Mouse (Mus musculus) stomach, postnatal 0 days (tissue): ENCODE results near the gene Glrx5. TPM values are rescaled to one million over a fixed set of nuclear protein-coding genes. Genes with fewer than 3 reads are reported as not detected.

Experiments used
- ATAC-seq: fragments of 200-750 bp; cut with Nextera tagmentation; 2 replicates; pipeline ENCODE4 v1.8.0; 2017; ENCODE audit not compliant: low FRiP score, low TSS enrichment
- DNase-seq: peaks from one replicate; pipeline ENCODE4 v3.0.0-alpha.2; 2016; ENCODE audit warnings: low spot score
- H3K27ac ChIP-seq: fragments of 300-500 bp; sonication (generic); replicated peaks from 2 replicates; pipeline ENCODE4 v1.5.1; 2014; ENCODE audit warnings: mild to moderate bottlenecking, control low read depth
- H3K27me3 ChIP-seq: fragments of 300-500 bp; sonication (generic); 2 replicates; pipeline ENCODE4 v1.6.1; 2014; ENCODE audit warnings: low read length; ENCODE audit not compliant: control insufficient read depth, insufficient read depth
- H3K36me3 ChIP-seq: fragments of 300-500 bp; sonication (generic); 2 replicates; pipeline ENCODE4 v1.6.1; 2014; ENCODE audit warnings: low read length, mixed read lengths; ENCODE audit not compliant: control insufficient read depth, insufficient read depth
- H3K4me1 ChIP-seq: fragments of 300-500 bp; sonication (generic); replicated peaks from 2 replicates; pipeline ENCODE4 v1.6.1; 2014; ENCODE audit warnings: antibody characterized with exemption; ENCODE audit not compliant: control insufficient read depth, insufficient read depth
- H3K4me2 ChIP-seq: fragments of 300-500 bp; sonication (generic); replicated peaks from 2 replicates; pipeline ENCODE4 v1.6.1; 2014; ENCODE audit warnings: low read depth, mild to moderate bottlenecking, control low read depth, moderate library complexity
- H3K4me3 ChIP-seq: fragments of 300-500 bp; sonication (generic); 2 replicates; pipeline ENCODE4 v1.5.1; 2014; ENCODE audit warnings: low read depth, low read length, control low read depth
- H3K9ac ChIP-seq: fragments of 300-500 bp; sonication (generic); 2 replicates; pipeline ENCODE4 v1.6.1; 2014; ENCODE audit warnings: mild to moderate bottlenecking, low read length, control low read depth, mixed read lengths
- H3K9me3 ChIP-seq: fragments of 300-500 bp; sonication (generic); 2 replicates; pipeline ENCODE4 v1.6.1; 2016; ENCODE audit warnings: low read length; ENCODE audit not compliant: control insufficient read depth
- CTCF ChIP-seq: IDR thresholded peaks from 2 replicates; pipeline ENCODE4 v1.5.1; 2016; ENCODE audit warnings: antibody characterized with exemption, low read depth, mild to moderate bottlenecking, moderate library complexity
- EP300 ChIP-seq: optimal IDR thresholded peaks from 2 replicates; pipeline ENCODE3; 2016; ENCODE audit warnings: antibody characterized with exemption
- WGBS: fragments of 180-500 bp; shearing (Covaris S2); extraction: QIAGEN DNeasy Blood & Tissue Kit; methylation state at CpG from one replicate; pipeline ENCODE4 v1.1.7; 2014; 5-methylcytosine and 5-hydroxymethylcytosine counted together
- polyA plus RNA-seq: library from polyadenylated mRNA; unstranded; fragments of >200 nt; fragmentation: Nextera tagmentation; extraction: Ambion mirVana; gene quantifications from 2 replicates; pipeline ENCODE4 v1.2.1, GENCODE M21; 2015

The Glrx5 gene
- polyA plus RNA-seq, 1 experiment from 2014 or later: 134 TPM

DNA sequence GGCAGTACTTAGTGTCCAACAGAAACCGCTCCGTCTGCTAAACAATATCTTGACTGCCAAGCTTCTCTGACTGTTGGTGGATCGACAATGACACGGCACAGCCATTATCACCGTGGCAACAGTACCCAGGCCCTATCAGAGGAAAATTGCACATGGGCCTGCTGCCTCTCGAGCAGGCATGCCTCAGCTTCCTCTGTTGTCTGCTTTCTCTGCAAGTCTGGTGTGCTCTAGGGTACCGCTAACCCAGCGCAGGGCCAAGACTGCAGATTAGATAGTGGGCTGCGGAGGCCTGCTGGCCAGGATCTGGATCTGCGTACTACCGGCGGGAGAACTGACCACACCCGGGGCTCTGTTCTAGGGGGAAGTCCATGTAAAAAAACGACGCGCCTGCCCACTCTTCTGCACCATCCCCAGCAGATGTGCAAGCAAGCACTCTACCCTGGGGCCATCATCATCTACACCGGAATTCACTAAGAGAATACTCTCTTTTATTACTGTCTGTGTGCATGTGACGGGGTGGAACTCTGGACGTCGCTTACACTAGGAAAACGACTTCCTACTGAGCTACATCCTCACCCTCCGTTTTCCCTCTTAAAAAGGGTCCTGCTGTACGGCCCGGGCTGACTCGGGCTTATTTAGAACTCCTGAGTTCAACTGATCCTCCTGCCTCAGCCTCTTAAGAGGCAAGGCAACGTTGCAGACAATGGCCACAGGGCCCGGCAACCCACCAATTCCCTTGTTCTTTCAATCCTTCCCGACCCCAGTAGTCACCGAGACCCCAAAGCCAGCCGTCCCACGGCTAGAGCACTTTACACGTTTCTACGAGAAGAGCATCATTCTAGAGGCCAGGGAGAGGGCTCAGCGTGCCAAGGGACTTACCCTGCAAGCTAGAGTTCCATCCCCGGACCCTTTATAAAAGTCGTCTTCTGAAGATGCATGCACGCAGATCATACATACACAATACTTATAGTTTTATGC, 1.1 kb upstream of the Glrx5 start:
- peak overlapping the region; percentile 76 for H3K4me3 ChIP-seq

DNA sequence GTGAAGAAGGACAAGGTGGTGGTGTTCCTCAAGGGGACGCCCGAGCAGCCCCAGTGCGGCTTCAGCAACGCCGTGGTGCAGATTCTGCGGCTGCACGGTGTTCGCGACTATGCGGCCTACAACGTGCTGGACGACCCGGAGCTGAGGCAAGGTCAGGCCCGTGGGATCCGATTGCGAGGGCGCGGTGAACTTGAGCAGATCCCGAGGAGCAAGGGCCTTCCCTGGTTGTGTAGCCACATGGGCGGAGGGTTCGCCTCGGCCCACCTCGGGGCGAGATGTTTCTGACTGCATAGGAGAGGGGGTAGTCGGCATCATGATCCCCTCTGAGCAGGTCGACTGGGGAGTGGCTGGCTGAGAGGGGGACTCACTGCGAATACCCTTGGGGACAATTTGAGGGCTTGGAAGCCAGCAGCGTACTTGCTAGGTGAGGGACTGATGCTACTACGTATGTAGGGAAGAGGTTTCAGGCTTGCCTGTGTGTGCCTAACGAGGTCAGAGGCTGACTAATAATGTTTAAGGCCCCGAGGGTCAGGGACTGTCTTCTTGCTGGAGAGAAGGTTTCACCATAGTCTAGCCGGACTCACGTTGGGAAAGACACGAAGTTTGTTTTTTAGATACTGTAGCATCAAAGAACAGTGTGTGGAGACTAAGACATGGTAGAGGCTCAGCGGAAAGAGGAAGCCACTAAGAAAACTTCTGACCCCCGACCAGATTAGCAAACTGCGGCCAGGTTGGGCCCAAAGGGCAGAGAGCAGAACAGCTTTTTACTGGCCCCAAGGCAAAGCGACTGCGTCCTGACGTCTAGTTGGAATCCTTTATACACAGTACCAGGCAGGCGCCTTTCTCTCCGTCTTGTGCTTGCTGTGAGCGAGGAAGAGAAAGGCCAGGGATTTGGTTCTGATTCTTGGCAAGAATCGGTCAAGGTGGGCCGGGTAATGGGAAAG, 616 bp downstream of the Glrx5 start:
- TF ChIP-seq CTCF (peak; percentile 40), EP300 (no peak)
- DNase-seq: peak; percentile 40
- Histone ChIP-seq H3K4me1 (peaks cover 2% of the 10 kb centered on the region; the same call in 1 of the 2 replicates), H3K27me3 (no peaks in the 10 kb centered on the region), H3K36me3 (no peaks in the 10 kb centered on the region), H3K4me3 (peak overlapping the region; percentile 76), H3K27ac (peak overlapping the region; percentile 88), H3K9ac (peak overlapping the region; percentile 87), H3K9me3 (no peaks in the 10 kb centered on the region), H3K4me2 (peak overlapping the region; percentile 83)
- peak; percentile 38 for ATAC-seq
- WGBS: 2% methylated on average over 45 of the region's 45 CpGs

More for the DNA sequence above, 1.1 kb upstream of the Glrx5 start:
- no peaks in the 10 kb centered on the region for H3K36me3 ChIP-seq
- H3K9me3 ChIP-seq: no peaks in the 10 kb centered on the region
- peak overlapping the region; percentile 67 for H3K9ac ChIP-seq
- peaks cover 2% of the 10 kb centered on the region; the same call in 1 of the 2 replicates for H3K4me1 ChIP-seq
- DNase-seq (peak; percentile 29), ATAC-seq (no peak)
- WGBS: 4% methylated on average over 37 of the region's 37 CpGs
- TF ChIP-seq EP300 (no peak), CTCF (no peak)
- peak overlapping the region; percentile 73 for H3K27ac ChIP-seq
- peak overlapping the region; percentile 94 for H3K4me2 ChIP-seq
- H3K27me3 ChIP-seq: no peaks in the 10 kb centered on the region

DNA sequence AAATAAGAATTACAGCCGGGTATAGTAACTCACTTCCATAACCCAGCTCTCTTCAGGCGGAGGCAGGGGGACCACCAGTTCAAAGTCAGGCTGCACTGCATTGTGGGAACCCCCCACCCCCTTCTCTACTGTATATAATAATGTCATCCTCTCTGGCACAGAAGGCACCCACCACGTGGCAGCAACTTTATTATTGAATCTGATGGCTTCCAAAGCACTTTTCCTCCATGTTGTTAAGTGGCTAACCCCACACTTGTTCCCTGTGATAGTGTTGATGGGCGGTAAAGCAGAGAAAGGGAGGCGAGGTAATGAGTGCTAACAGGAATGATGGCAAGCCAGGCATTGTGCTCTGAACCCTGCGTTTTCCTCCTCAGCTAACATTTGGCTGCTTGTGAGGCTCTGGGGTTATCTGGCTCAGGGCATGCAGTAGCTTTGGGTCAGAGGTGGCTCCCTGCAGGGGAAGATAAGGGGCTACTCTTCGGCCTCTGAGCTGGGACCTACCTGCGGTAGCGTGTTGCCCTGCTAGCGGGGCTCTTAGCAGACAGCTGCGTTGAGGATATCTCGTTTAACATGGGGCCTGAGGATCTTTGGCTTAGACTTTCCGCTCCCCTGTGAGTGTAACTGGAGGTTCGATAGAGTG, 1.8 kb downstream of the Glrx5 start:
- no peak overlapping the region for H3K27ac ChIP-seq
- DNase-seq (no peak), ATAC-seq (no peak)
- H3K4me1 ChIP-seq: peaks cover 2% of the 10 kb centered on the region; the same call in 1 of the 2 replicates
- no peaks in the 10 kb centered on the region for H3K36me3 ChIP-seq
- H3K9me3 ChIP-seq: no peaks in the 10 kb centered on the region
- H3K27me3 ChIP-seq: no peaks in the 10 kb centered on the region
- WGBS: 54% methylated on average over 14 of the region's 14 CpGs
- H3K4me2 ChIP-seq: no peak overlapping the region
- H3K4me3 ChIP-seq: peak overlapping the region; percentile 76; the same call in 1 of the 2 replicates
- TF ChIP-seq EP300 (no peak), CTCF (no peak)
- H3K9ac ChIP-seq: no peak overlapping the region

DNA sequence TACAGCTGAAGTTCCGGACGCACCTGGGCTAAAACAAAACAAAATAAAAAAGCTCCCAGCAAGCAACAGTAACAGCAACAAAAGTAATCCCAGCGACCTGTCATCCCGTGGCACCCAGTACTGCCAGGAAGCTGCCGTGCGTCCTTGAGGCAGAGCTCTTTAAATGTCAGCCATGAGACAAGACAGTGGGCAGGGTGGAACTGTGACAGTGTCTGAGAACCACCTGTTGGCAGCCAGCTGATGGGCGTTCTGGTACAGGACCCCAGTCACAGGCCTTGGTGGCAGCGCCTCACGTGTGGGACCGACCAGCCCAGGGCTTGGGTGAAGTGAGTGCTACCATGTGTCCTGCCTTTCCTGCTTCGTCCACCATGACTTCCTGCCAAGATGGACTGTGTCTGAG, 5.7 kb downstream of the Glrx5 start:
- H3K4me1 ChIP-seq: 0 out of 2 replicates have a peak, but pooled peaks cover 2% of the 10 kb centered on the region
- 74% methylated on average over 11 of the region's 11 CpGs for WGBS
- H3K27me3 ChIP-seq: no peaks in the 10 kb centered on the region
- H3K4me2 ChIP-seq: no peak overlapping the region
- no peak for TF ChIP-seq CTCF
- TF ChIP-seq EP300: no peak
- no peak overlapping the region for H3K4me3 ChIP-seq
- H3K9ac ChIP-seq: no peak overlapping the region
- ATAC-seq (no peak), DNase-seq (no peak)
- no peaks in the 10 kb centered on the region for H3K9me3 ChIP-seq
- H3K27ac ChIP-seq: no peak overlapping the region
- peaks cover 16% of the 10 kb centered on the region; the same call in 1 of the 2 replicates for H3K36me3 ChIP-seq

DNA sequence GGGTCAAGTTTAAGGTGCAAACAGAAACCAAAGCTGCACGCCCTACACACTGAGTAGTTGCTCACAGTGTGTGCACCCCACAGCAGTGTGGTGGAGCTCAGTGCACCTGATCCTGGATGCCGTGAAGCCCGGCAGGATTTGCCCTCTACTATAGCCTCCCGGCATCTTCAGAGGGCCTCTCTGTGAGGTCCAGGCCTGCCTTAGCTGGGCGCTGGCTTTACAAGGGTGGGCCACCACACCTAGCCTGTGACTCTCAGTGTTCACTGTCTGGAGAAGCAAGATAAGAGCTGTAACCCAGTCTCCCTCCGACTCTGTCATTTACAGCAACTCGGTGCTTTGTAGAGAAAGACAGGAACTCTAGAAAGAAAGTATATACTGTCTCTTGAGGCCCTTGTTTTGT, 6.4 kb downstream of the Glrx5 start:
- H3K9me3 ChIP-seq: no peaks in the 10 kb centered on the region
- DNase-seq (no peak), ATAC-seq (0 out of 2 replicates have a peak, but pooled peaks have one; percentile 35)
- 56% methylated on average over 7 of the region's 7 CpGs for WGBS
- H3K27me3 ChIP-seq: no peaks in the 10 kb centered on the region
- H3K27ac ChIP-seq: no peak overlapping the region
- H3K9ac ChIP-seq: no peak overlapping the region; the same call in 1 of the 2 replicates
- TF ChIP-seq CTCF: no peak
- TF ChIP-seq EP300: no peak
- no peak overlapping the region for H3K4me3 ChIP-seq
- H3K4me2 ChIP-seq: no peak overlapping the region
- peaks cover 16% of the 10 kb centered on the region; the same call in 1 of the 2 replicates for H3K36me3 ChIP-seq
- H3K4me1 ChIP-seq: 0 out of 2 replicates have a peak, but pooled peaks cover under 1% of the 10 kb centered on the region
